Mouse (Mus musculus) spleen, adult 2 months (tissue): ENCODE measurements around the gene Mgat4a.

Experiments used
- CTCF ChIP-seq: fragments of 200-500 bp; IDR thresholded peaks from 2 replicates; pipeline ENCODE4 v1.5.1; 2011; ENCODE audit warnings: mild to moderate bottlenecking, inconsistent platforms; ENCODE audit not compliant: insufficient read depth, insufficient read length, insufficient replicate concordance; ENCODE audit errors: extremely low read depth
- POLR2A ChIP-seq: fragments of 200-500 bp; IDR thresholded peaks from 2 replicates; pipeline ENCODE4 v1.6.1; 2011; ENCODE audit warnings: low read depth, low read length, inconsistent platforms

DNA sequence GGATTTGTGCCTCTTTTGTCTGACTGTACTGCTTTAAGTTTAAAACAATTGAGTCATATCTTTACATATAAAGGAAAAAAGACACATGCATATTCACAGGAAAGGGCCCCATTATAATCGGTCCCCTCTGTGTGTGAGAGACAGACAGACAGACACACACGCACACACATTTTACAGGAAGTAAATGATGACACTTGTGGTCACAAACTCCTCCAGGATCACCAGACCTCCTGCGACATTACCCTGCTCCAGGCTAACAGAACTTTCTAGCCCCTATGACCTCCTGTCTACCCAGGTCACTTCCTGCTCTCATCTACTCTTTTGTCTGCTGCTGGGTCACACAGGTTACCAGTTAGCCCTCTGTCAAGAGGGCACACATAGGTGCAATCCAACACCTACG is 16.1 kb downstream of the Mgat4a start:
- TF ChIP-seq CTCF: no peak
- no peak for TF ChIP-seq POLR2A
